Mouse (Mus musculus) hindbrain, embryonic 10.5 days (tissue): ENCODE results near the gene Avil. TPM values are rescaled to one million over a fixed set of nuclear protein-coding genes. Genes with fewer than 3 reads are reported as not detected.
A peak's percentile ranks its signal among the peaks of the same experiment; 100 is the strongest.

Experiments used
- DNase-seq: peaks from one replicate; pipeline ENCODE4 v3.0.0-alpha.2; 2017; ENCODE audit warnings: low spot score
- H3K27ac ChIP-seq: fragments of 300-500 bp; sonication (generic); 2 replicates; pipeline ENCODE4 v1.5.1; 2016; ENCODE audit warnings: mild to moderate bottlenecking, moderate library complexity
- H3K27me3 ChIP-seq: fragments of 300-500 bp; sonication (generic); 2 replicates; pipeline ENCODE4 v1.6.1; 2016; ENCODE audit warnings: mild to moderate bottlenecking; ENCODE audit not compliant: poor library complexity, insufficient read depth, severe bottlenecking
- H3K36me3 ChIP-seq: fragments of 300-500 bp; sonication (generic); 2 replicates; pipeline ENCODE4 v1.6.1; 2016; ENCODE audit warnings: mild to moderate bottlenecking, moderate library complexity
- H3K4me1 ChIP-seq: fragments of 300-500 bp; sonication (generic); replicated peaks from 2 replicates; pipeline ENCODE4 v1.6.1; 2016; ENCODE audit warnings: mild to moderate bottlenecking
- H3K4me3 ChIP-seq: fragments of 300-500 bp; sonication (generic); 2 replicates; pipeline ENCODE4 v1.5.1; 2016; ENCODE audit warnings: mild to moderate bottlenecking, moderate library complexity
- H3K9me3 ChIP-seq: fragments of 300-500 bp; sonication (generic); 2 replicates; pipeline ENCODE4 v1.6.1; 2016; ENCODE audit warnings: mild to moderate bottlenecking, moderate library complexity
- WGBS: fragments of 180-500 bp; shearing (Covaris S2); methylation state at CpG from one replicate; pipeline ENCODE4 v1.1.7; 2016; 5-methylcytosine and 5-hydroxymethylcytosine counted together
- polyA plus RNA-seq: library from polyadenylated mRNA; unstranded; fragments of >200 nt; fragmentation: Nextera tagmentation; extraction: Ambion mirVana; gene quantifications from 2 replicates; pipeline ENCODE4 v1.2.1, GENCODE M21; 2016

Gene Avil
- polyA plus RNA-seq = 0.63 and 1.6 TPM in 2 replicates

- 89% methylated on average over 5 of the region's 5 CpGs for WGBS
- Histone ChIP-seq H3K36me3 (peaks cover 41% of the 10 kb centered on the region), H3K4me3 (no peak within 1 kb of the TSS), H3K27me3 (no peaks in the 10 kb centered on the region), H3K27ac (no peak within 1 kb of the TSS), H3K4me1 (peaks cover 10% of the 10 kb centered on the region; the same call in 1 of the 2 replicates), H3K9me3 (no peaks in the 10 kb centered on the region)
- no peak for DNase-seq
These were observed at the start of gene Avil for GRCm38 (mm10) chr10:127000529-127000928. Avil (plus strand) TSS chr10:127000709.

GRCm38 (mm10) chr10:126952375-126952774 lies 48.1 kb upstream of the Avil start:
- 97% methylated on average over 1 of the region's 1 CpGs for WGBS
- Histone ChIP-seq H3K36me3 (no peaks in the 10 kb centered on the region), H3K4me1 (peaks cover 30% of the 10 kb centered on the region), H3K9me3 (no peaks in the 10 kb centered on the region; the same call in 1 of the 2 replicates), H3K27ac (no peak overlapping the region), H3K27me3 (peaks cover 25% of the 10 kb centered on the region), H3K4me3 (no peak overlapping the region)
- DNase-seq = no peak

GRCm38 (mm10) chr10:126953029-126953471 lies 47.5 kb upstream of the Avil start:
- peaks cover 25% of the 10 kb centered on the region for H3K27me3 ChIP-seq
- H3K4me1 ChIP-seq = peaks cover 37% of the 10 kb centered on the region
- H3K36me3 ChIP-seq = no peaks in the 10 kb centered on the region
- DNase-seq = no peak
- no peak overlapping the region for H3K4me3 ChIP-seq
- WGBS = 91% methylated on average over 3 of the region's 3 CpGs
- H3K9me3 ChIP-seq = no peaks in the 10 kb centered on the region; the same call in 1 of the 2 replicates
- no peak overlapping the region for H3K27ac ChIP-seq

DNA sequence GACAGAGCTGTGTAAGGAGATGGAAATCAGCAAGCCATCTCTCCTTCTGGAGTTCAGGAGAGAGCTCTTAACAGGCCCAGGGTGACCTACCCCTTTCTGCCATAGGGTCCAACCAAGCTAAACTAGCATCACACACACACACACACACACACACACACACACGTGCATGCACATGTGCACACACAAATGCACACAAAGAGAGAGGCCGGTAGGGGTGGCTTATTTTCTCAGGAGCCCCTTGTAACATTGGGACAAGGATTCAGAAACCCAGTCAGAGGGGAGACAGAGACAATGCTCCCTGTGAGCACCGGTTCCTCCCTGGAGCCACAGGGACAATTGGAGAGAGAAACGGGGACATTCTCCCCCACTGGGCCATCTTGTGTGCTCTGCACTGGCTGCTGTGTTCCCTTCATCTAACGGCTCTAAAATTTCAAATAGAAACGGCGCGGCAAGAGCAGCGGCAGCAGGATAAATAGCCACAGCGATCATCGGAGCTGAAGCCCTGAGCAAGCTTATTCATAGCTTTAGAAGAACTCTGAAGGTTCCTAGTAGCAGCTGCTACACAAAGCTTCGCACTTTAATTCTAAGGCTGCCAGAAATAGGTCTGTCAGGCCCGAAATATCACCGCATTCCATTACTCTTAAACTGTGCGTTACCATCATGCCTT lies 43.7 kb upstream of the Avil start:
- H3K4me1 ChIP-seq = peaks cover 32% of the 10 kb centered on the region
- H3K4me3 ChIP-seq = peak overlapping the region; percentile 44
- WGBS = 6% methylated on average over 15 of the region's 15 CpGs
- H3K27ac ChIP-seq = peak overlapping the region; percentile 88
- H3K27me3 ChIP-seq = peaks cover 58% of the 10 kb centered on the region
- peaks cover 2% of the 10 kb centered on the region; the same call in 1 of the 2 replicates for H3K9me3 ChIP-seq
- no peak for DNase-seq
- no peaks in the 10 kb centered on the region for H3K36me3 ChIP-seq

DNA sequence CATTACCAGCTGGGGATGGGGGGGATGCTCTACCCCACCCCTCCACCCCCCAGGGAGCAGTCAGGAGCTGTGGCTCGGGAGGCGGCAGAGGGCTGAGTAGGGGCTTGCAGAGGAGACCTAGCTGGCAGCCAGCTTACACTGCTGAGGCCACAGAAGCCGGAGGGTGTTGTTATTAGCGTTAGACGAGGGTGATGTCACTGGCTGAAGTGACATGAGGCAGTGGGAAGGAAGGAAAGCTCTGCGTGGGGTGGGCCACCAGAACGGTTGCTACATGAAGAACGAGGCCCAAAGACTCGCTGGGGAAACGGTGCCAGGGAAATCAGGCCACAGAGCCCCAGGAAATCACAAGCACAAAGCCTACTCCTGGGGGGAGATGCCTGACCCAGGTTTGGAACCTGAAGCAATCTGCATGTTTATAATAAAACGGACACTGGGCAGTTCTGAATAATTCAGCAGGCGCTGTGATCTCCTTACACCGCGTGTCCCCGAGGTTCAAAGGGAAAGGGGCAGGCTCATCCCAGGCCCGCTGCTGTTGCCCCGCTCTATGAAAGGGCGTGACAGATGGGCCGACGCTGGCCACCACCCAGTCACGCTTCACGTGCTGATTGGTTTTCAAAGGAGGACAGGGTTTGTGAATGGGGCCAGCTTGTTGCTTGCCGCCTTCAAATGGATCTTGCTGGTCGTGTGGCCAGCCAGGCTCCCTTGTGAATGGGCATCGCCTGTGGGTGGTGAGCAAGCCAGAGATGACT lies 43.0 kb upstream of the Avil start:
- Histone ChIP-seq H3K4me1 (peaks cover 39% of the 10 kb centered on the region), H3K4me3 (peak overlapping the region; percentile 44), H3K27me3 (peaks cover 58% of the 10 kb centered on the region), H3K27ac (peak overlapping the region; percentile 88), H3K36me3 (no peaks in the 10 kb centered on the region), H3K9me3 (0 out of 2 replicates have a peak, but pooled peaks cover 2% of the 10 kb centered on the region)
- 1% methylated on average over 25 of the region's 25 CpGs for WGBS
- DNase-seq = peak; percentile 92

GRCm38 (mm10) chr10:126960496-126960895 lies 40.0 kb upstream of the Avil start:
- Histone ChIP-seq H3K4me3 (no peak overlapping the region), H3K4me1 (peaks cover 52% of the 10 kb centered on the region), H3K9me3 (0 out of 2 replicates have a peak, but pooled peaks cover 2% of the 10 kb centered on the region), H3K27me3 (peaks cover 50% of the 10 kb centered on the region), H3K36me3 (no peaks in the 10 kb centered on the region), H3K27ac (no peak overlapping the region)
- DNase-seq = no peak
- whole genome bisulfite sequencing = 73% methylated on average over 8 of the region's 8 CpGs

DNA sequence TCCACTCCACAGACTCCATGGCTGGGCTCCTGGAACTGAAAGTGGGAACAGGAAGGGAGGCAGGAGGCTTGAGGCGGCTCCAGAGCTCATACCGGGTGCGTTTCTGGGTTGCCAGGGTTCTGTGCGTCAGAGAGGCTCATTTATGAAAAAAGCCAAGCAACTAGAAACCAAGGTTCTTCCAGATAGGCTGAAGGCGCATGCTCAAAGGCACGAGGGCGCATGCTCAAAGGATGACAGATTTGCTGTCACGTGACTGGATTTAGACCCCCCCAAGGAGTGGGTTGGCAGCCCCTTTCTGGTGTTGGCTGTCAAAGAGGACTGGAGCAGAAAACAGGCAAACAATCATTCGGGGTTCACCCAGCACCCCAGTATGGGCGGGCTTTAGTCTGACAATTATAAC lies 38.8 kb upstream of the Avil start:
- Histone ChIP-seq H3K4me3 (peak overlapping the region; percentile 16; the same call in 1 of the 2 replicates), H3K36me3 (no peaks in the 10 kb centered on the region), H3K27ac (peak overlapping the region; percentile 31), H3K27me3 (peaks cover 38% of the 10 kb centered on the region), H3K4me1 (peaks cover 46% of the 10 kb centered on the region), H3K9me3 (0 out of 2 replicates have a peak, but pooled peaks cover 2% of the 10 kb centered on the region)
- no peak for DNase-seq
- 59% methylated on average over 10 of the region's 10 CpGs for WGBS

DNA sequence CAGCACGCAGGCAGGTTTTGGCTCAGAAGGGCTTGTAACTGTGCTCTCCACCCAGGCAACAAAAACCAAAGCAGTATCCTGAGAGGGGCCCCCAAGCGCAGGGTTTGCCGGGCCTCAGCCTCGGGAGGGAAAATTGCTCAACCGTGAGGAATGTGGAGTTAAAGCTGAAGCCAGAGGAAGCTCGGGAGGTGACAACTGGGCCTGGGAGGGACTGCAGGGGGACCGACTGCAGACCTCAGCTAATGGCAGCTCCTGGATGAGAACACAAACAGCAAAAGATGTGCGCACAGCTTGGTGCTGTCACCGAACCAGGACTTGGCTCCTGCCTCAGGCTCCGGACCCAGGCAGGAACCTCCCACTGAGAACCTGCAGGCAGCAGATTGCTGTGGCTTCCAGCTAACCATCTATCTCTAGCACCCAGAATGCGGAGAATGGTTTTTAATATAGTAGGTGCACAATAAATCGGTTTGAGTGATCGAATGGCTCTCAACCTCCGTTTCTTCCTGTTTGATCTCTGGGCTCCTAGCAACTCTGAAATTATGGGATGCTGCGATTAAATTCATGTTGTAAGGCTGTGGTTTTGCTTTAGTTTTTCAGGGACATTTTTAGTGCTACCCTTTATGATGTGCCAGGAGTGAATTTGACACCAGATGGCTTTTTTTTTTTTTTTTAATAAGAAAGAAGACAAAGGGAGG lies 38.1 kb upstream of the Avil start:
- Histone ChIP-seq H3K27ac (peak overlapping the region; percentile 31), H3K27me3 (peaks cover 35% of the 10 kb centered on the region), H3K4me1 (peaks cover 39% of the 10 kb centered on the region), H3K4me3 (peak overlapping the region; percentile 16; the same call in 1 of the 2 replicates), H3K9me3 (0 out of 2 replicates have a peak, but pooled peaks cover 2% of the 10 kb centered on the region), H3K36me3 (no peaks in the 10 kb centered on the region)
- DNase-seq = peak; percentile 66
- 28% methylated on average over 15 of the region's 15 CpGs for WGBS

GRCm38 (mm10) chr10:126962966-126963330 lies 37.6 kb upstream of the Avil start:
- Histone ChIP-seq H3K4me3 (no peak overlapping the region), H3K27ac (no peak overlapping the region; the same call in 1 of the 2 replicates), H3K27me3 (peaks cover 35% of the 10 kb centered on the region), H3K4me1 (peaks cover 34% of the 10 kb centered on the region), H3K9me3 (0 out of 2 replicates have a peak, but pooled peaks cover 2% of the 10 kb centered on the region), H3K36me3 (no peaks in the 10 kb centered on the region)
- 41% methylated on average over 6 of the region's 6 CpGs for WGBS
- no peak for DNase-seq

DNA sequence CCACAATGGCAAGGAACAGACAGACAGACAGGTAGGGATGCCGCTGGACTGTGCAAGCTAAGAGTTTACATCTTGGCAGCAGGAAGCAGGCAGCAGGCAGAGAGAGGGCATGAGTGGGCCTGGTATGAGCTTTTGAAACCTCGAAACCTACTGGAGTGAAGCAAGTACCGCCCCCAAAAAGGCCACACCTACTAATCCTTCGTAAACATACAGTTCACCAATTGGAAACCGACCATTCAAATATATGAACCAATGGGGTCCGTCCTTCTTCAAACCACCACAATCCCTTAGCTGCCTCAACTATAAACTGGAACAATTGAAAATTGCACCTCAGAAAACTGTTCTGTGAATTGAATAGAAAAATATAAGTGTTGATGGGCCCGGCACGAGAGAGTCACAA lies 36.7 kb upstream of the Avil start:
- Histone ChIP-seq H3K27ac (no peak overlapping the region), H3K36me3 (no peaks in the 10 kb centered on the region), H3K4me1 (peaks cover 33% of the 10 kb centered on the region), H3K9me3 (0 out of 2 replicates have a peak, but pooled peaks cover 2% of the 10 kb centered on the region), H3K4me3 (no peak overlapping the region), H3K27me3 (peaks cover 31% of the 10 kb centered on the region)
- WGBS = 90% methylated on average over 8 of the region's 8 CpGs
- no peak for DNase-seq

GRCm38 (mm10) chr10:126971363-126972050 lies 29.0 kb upstream of the Avil start:
- Histone ChIP-seq H3K9me3 (no peaks in the 10 kb centered on the region), H3K4me3 (peak overlapping the region; percentile 40), H3K36me3 (no peaks in the 10 kb centered on the region), H3K4me1 (peaks cover 34% of the 10 kb centered on the region), H3K27ac (peak overlapping the region; percentile 81), H3K27me3 (peaks cover 37% of the 10 kb centered on the region)
- 3% methylated on average over 12 of the region's 12 CpGs for WGBS
- DNase-seq = no peak
